Mouse (Mus musculus) midbrain, embryonic 13.5 days (tissue): ENCODE data around the gene Pnmt. TPM values are rescaled to one million over a fixed set of nuclear protein-coding genes. Genes with fewer than 3 reads are reported as not detected.

Source experiments
- ATAC-seq: fragments of 200-750 bp; cut with Nextera tagmentation; 2 replicates; pipeline ENCODE4 v1.8.0; 2017; ENCODE audit warnings: mild to moderate bottlenecking, moderate TSS enrichment, moderate library complexity
- H3K27ac ChIP-seq: fragments of 300-500 bp; sonication (generic); 2 replicates; pipeline ENCODE4 v1.5.1; 2015; ENCODE audit warnings: inconsistent platforms, mild to moderate bottlenecking, moderate library complexity
- H3K27me3 ChIP-seq: fragments of 300-500 bp; sonication (generic); 2 replicates; pipeline ENCODE4 v1.6.1; 2015; ENCODE audit warnings: mild to moderate bottlenecking, inconsistent platforms
- H3K36me3 ChIP-seq: fragments of 300-500 bp; sonication (generic); 2 replicates; pipeline ENCODE4 v1.6.1; 2015; ENCODE audit warnings: mild to moderate bottlenecking, inconsistent platforms
- H3K4me1 ChIP-seq: fragments of 300-500 bp; sonication (generic); replicated peaks from 2 replicates; pipeline ENCODE4 v1.6.1; 2015; ENCODE audit warnings: inconsistent platforms
- H3K4me2 ChIP-seq: fragments of 300-500 bp; sonication (generic); replicated peaks from 2 replicates; pipeline ENCODE4 v1.6.1; 2015; ENCODE audit warnings: moderate library complexity, mild to moderate bottlenecking, inconsistent platforms
- H3K4me3 ChIP-seq: fragments of 300-500 bp; sonication (generic); replicated peaks from 2 replicates; pipeline ENCODE4 v1.5.1; 2015; ENCODE audit warnings: mild to moderate bottlenecking, inconsistent platforms
- H3K9ac ChIP-seq: fragments of 300-500 bp; sonication (generic); replicated peaks from 2 replicates; pipeline ENCODE4 v1.6.1; 2015; ENCODE audit warnings: mild to moderate bottlenecking, inconsistent platforms
- H3K9me3 ChIP-seq: fragments of 300-500 bp; sonication (generic); 2 replicates; pipeline ENCODE4 v1.6.1; 2016; ENCODE audit warnings: mild to moderate bottlenecking, inconsistent platforms
- WGBS: fragments of 180-500 bp; shearing (Covaris S2); methylation state at CpG from one replicate; pipeline ENCODE4 v1.1.7; 2015; 5-methylcytosine and 5-hydroxymethylcytosine counted together
- polyA plus RNA-seq: library from polyadenylated mRNA; unstranded; fragments of >200 nt; fragmentation: Nextera tagmentation; extraction: Ambion mirVana; gene quantifications from 2 replicates; pipeline ENCODE4 v1.2.1, GENCODE M21; 2015

Pnmt gene
- polyA plus RNA-seq, 1 experiment from 2014 or later, result 0.23 TPM

- no peak overlapping the region for H3K9ac ChIP-seq
- H3K4me3 ChIP-seq, result no peak overlapping the region
- peaks cover 9% of the 10 kb centered on the region for H3K4me1 ChIP-seq
- no peaks in the 10 kb centered on the region for H3K27me3 ChIP-seq
- WGBS, result 92% methylated on average over 9 of the region's 9 CpGs
- H3K4me2 ChIP-seq, result no peak overlapping the region
- peaks cover 27% of the 10 kb centered on the region for H3K36me3 ChIP-seq
- no peaks in the 10 kb centered on the region for H3K9me3 ChIP-seq
- H3K27ac ChIP-seq, result no peak overlapping the region
- no peak for ATAC-seq
These were observed 49.5 kb downstream of the Pnmt start for GRCm38 (mm10) chr11:98435723-98436122.

DNA sequence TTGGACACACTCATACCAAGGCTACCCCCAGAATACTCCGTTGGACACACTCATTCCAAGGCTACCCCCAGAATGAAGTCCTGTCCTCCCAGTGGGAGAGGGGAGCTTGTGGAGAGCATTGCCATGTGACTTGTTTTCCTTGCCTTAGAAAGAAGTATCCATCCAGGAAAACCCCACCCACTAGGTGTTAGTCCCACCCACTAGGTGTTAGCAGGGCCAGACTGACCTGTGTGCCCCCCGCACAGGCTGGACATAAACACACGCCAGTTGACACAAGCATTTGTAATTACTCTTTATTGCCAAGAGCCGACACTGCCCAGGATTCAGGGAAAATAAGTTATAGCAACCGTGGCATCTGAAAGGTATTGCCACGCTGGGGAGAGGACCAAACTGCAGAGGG is 51.2 kb downstream of the Pnmt start:
- 89% methylated on average over 6 of the region's 6 CpGs for WGBS
- Histone ChIP-seq H3K9me3 (no peaks in the 10 kb centered on the region), H3K4me1 (peaks cover 9% of the 10 kb centered on the region), H3K36me3 (peaks cover 27% of the 10 kb centered on the region), H3K9ac (no peak overlapping the region), H3K27ac (no peak overlapping the region), H3K4me3 (no peak overlapping the region), H3K4me2 (0 out of 2 replicates have a peak overlapping the region, but pooled peaks have one; percentile 73), H3K27me3 (no peaks in the 10 kb centered on the region)
- no peak for ATAC-seq

Other genes with a start within 250 kb of the Pnmt start
- gene Fbxl20, start 236.0 kb upstream of the Pnmt start, polyA plus RNA-seq, result 27.0 and 33.7 TPM in 2 replicates
- gene Med1, start 193.2 kb upstream of the Pnmt start, polyA plus RNA-seq, result 74.3 and 75.7 TPM in 2 replicates
- gene Cdk12, start 183.4 kb upstream of the Pnmt start, polyA plus RNA-seq, result 12.2 and 12.9 TPM in 2 replicates
- gene Neurod2, start 56.8 kb upstream of the Pnmt start, polyA plus RNA-seq, result 6.7 and 9.3 TPM in 2 replicates
- gene Ppp1r1b, start 38.0 kb upstream of the Pnmt start, polyA plus RNA-seq, result 0.73 and 1.9 TPM in 2 replicates
- gene Stard3, start 28.1 kb upstream of the Pnmt start, polyA plus RNA-seq, result 44.5 and 46.9 TPM in 2 replicates
- gene Tcap, start 2.6 kb upstream of the Pnmt start, polyA plus RNA-seq, result 0.23 and 0.28 TPM in 2 replicates
- 9.2 and 10.7 TPM in 2 replicates for gene Pgap3, start 14.0 kb downstream of the Pnmt start, polyA plus RNA-seq
- gene Erbb2, start 26.0 kb downstream of the Pnmt start, polyA plus RNA-seq, result 7.1 and 7.6 TPM in 2 replicates
- gene Mien1, start 52.5 kb downstream of the Pnmt start, polyA plus RNA-seq, result 231 and 239 TPM in 2 replicates
- 0.21 and 0.24 TPM in 2 replicates for gene Grb7, start 59.9 kb downstream of the Pnmt start, polyA plus RNA-seq
- gene Ikzf3, start 159.6 kb downstream of the Pnmt start, polyA plus RNA-seq, result 0.36 TPM in 1 of 2 replicates, not detected in the other
- gene Zpbp2, start 164.6 kb downstream of the Pnmt start, polyA plus RNA-seq, result 0.12 TPM in 1 of 2 replicates, not detected in the other
- 87.0 and 97.3 TPM in 2 replicates for gene Ormdl3, start 200.9 kb downstream of the Pnmt start, polyA plus RNA-seq
- not detected in 2 replicates for gene Lrrc3c, start 211.8 kb downstream of the Pnmt start, polyA plus RNA-seq
- gene Gm12355, start 239.2 kb downstream of the Pnmt start, polyA plus RNA-seq, result 0.90 and 1.5 TPM in 2 replicates
- gene Gsdma3, start 239.9 kb downstream of the Pnmt start, polyA plus RNA-seq, result not detected in 2 replicates